Mouse (Mus musculus) liver, embryonic 16.5 days (tissue): ENCODE data around the gene Rpp25. TPM values are rescaled to one million over a fixed set of nuclear protein-coding genes. Genes with fewer than 3 reads are reported as not detected.

Source experiments
- ATAC-seq: fragments of 200-750 bp; cut with Nextera tagmentation; 2 replicates; pipeline ENCODE4 v1.8.0; 2017; ENCODE audit warnings: low read depth, mild to moderate bottlenecking, moderate number of reproducible peaks, moderate library complexity
- H3K27ac ChIP-seq: fragments of 300-500 bp; sonication (generic); 2 replicates; pipeline ENCODE4 v1.5.1; 2014; ENCODE audit warnings: mild to moderate bottlenecking, low read length
- H3K27me3 ChIP-seq: fragments of 300-500 bp; sonication (generic); 2 replicates; pipeline ENCODE4 v1.6.1; 2014; ENCODE audit warnings: low read depth, low read length, mixed read lengths; ENCODE audit not compliant: control insufficient read depth, insufficient read depth
- H3K36me3 ChIP-seq: fragments of 300-500 bp; sonication (generic); 2 replicates; pipeline ENCODE4 v1.6.1; 2014; ENCODE audit warnings: mild to moderate bottlenecking; ENCODE audit not compliant: control insufficient read depth, insufficient read depth
- H3K4me1 ChIP-seq: fragments of 300-500 bp; sonication (generic); 2 replicates; pipeline ENCODE4 v1.6.1; 2014; ENCODE audit warnings: low read depth, low read length, mixed read lengths; ENCODE audit not compliant: control insufficient read depth
- H3K4me2 ChIP-seq: fragments of 300-500 bp; sonication (generic); 2 replicates; pipeline ENCODE4 v1.6.1; 2014; ENCODE audit warnings: low read depth, low read length, mixed read lengths
- H3K4me3 ChIP-seq: fragments of 300-500 bp; sonication (generic); 2 replicates; pipeline ENCODE4 v1.5.1; 2014; ENCODE audit warnings: low read depth, mild to moderate bottlenecking, low read length
- H3K9ac ChIP-seq: fragments of 300-500 bp; sonication (generic); 2 replicates; pipeline ENCODE4 v1.6.1; 2014; ENCODE audit warnings: low read depth, low read length
- H3K9me3 ChIP-seq: fragments of 300-500 bp; sonication (generic); replicated peaks from 2 replicates; pipeline ENCODE4 v1.6.1; 2016; ENCODE audit warnings: low read length; ENCODE audit not compliant: control insufficient read depth
- WGBS: fragments of 180-500 bp; shearing (Covaris S2); extraction: QIAGEN DNeasy Blood & Tissue Kit; methylation state at CpG from one replicate; pipeline ENCODE4 v1.1.7; 2014; ENCODE audit not compliant: insufficient replicate concordance; 5-methylcytosine and 5-hydroxymethylcytosine counted together
- polyA plus RNA-seq: library from polyadenylated mRNA; unstranded; fragments of >200 nt; fragmentation: Nextera tagmentation; extraction: Ambion mirVana; gene quantifications from 2 replicates; pipeline ENCODE4 v1.2.1, GENCODE M21; 2015

Gene Rpp25
- polyA plus RNA-seq, result 0.41 and 0.57 TPM in 2 replicates

DNA sequence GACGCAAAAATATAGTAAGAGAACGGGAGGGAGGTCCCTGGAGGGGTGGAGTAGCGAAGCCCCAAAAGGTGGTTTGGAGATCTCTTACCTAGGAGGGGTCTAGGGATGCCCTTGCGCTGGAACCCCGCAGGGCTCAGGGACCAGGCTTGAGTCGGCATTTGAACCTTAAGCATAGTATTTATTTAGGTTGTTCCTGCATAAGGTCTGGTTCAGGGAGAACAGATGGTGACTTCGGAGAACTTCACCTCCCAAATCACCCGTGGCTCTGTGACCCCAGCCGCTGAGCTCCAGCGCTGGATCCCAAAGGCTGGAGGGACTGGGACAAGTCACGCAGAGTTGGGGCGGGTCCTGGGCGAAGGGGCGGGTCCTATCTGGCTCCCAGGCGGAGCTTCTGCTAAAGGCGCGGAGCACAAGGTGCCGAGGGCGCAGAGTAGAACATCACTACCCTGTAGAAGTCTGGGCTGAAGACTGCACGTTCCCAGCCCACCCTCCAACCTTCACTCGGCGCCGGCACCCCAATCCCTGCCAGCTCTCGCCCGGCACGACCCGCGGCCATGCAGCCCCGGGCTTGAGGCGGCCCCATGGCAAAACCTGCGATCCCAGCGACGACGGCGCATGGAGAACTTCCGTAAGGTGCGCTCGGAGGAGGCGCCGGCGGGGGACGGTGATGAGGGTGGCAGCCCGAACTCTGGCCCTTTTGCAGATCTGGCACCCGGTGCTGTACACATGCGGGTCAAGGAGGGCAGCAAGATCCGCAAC lies at the start of gene Rpp25:
Gene Rpp25 (plus strand): TSS at position 405 of the 759 bp plus-strand sequence.
- Histone ChIP-seq H3K9ac (no peak within 1 kb of the TSS; the same call in 1 of the 2 replicates), H3K4me3 (peak within 1 kb of the TSS; percentile 47), H3K4me1 (peaks cover 31% of the 10 kb centered on the region), H3K27me3 (peaks cover 76% of the 10 kb centered on the region), H3K9me3 (no peaks in the 10 kb centered on the region), H3K27ac (no peak within 1 kb of the TSS), H3K36me3 (no peaks in the 10 kb centered on the region), H3K4me2 (peak within 1 kb of the TSS; percentile 72)
- WGBS, result under 1% methylated on average over 46 of the region's 46 CpGs
- no peak for ATAC-seq

DNA sequence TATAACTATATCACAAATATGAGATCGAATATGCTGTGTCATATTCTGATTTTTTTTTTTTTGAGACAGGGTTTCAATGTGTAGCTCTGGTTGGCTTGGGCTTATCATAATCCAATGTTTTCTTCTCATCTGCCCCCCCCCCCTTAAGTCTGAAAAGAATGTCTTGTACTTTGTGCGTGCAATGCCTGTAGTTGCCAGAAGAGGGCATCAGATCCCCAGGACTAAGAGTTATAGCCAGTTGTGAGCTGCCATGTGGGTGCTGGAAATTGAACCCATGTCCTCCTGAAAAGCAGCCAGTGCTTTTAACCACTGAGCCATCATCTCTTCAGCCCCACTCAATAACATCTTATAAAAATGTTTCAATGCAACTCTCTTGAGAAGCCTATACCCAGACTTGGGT lies 44.1 kb upstream of the Rpp25 start:
- Histone ChIP-seq H3K27ac (no peak overlapping the region), H3K27me3 (no peaks in the 10 kb centered on the region), H3K36me3 (no peaks in the 10 kb centered on the region), H3K9ac (no peak overlapping the region), H3K4me2 (no peak overlapping the region), H3K4me1 (no peaks in the 10 kb centered on the region), H3K9me3 (no peaks in the 10 kb centered on the region), H3K4me3 (no peak overlapping the region)
- 83% methylated on average over 2 of the region's 2 CpGs for WGBS
- no peak for ATAC-seq

DNA sequence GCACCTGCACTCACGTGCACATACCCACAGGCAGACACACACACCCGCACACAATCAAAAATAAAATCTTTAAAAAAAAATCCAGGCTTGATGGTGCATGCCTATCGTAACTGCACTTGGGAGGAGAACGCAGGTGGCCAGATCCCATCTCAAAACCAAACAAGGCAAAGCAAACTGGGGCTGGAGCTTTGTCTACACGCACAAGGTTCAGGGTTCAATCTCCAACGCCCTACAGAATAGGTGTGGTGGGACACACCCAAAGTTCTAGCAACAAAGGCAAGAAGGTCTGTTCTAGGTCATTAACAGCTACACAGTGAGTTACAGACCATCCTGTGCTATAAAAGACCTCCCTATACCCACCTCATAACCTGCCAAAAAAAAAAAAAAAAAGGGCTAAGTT lies 41.0 kb upstream of the Rpp25 start:
- Histone ChIP-seq H3K27ac (no peak overlapping the region), H3K4me1 (peaks cover 5% of the 10 kb centered on the region), H3K9me3 (no peaks in the 10 kb centered on the region), H3K4me2 (no peak overlapping the region), H3K4me3 (no peak overlapping the region), H3K9ac (no peak overlapping the region), H3K36me3 (no peaks in the 10 kb centered on the region), H3K27me3 (peaks cover 7% of the 10 kb centered on the region)
- 56% methylated on average over 6 of the region's 6 CpGs for WGBS
- ATAC-seq, result no peak

DNA sequence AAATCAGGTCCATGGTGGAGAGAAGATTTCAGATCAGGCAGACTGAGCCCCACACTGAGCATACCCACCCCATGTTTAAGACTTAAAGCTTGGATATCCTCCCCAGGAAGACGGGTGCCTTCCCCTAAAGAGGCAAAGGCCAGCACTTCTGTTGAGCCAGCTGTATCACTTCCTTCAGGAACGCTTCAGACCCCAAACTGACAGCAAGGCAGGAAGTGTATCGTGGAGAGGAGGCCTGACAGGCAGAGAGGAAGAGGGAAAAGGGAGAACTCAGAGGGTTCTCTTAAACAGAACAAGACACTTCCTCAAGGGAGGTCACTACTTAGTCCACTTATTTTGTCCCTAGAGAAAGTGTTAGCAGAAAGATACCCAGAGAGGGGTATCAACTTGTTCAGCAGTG lies 37.7 kb upstream of the Rpp25 start:
- no peaks in the 10 kb centered on the region for H3K36me3 ChIP-seq
- no peaks in the 10 kb centered on the region for H3K9me3 ChIP-seq
- no peak overlapping the region for H3K4me3 ChIP-seq
- WGBS, result 16% methylated on average over 3 of the region's 3 CpGs
- H3K27ac ChIP-seq, result no peak overlapping the region
- ATAC-seq, result peak; percentile 19; the same call in 1 of the 2 replicates
- no peak overlapping the region for H3K4me2 ChIP-seq
- H3K27me3 ChIP-seq, result peaks cover 7% of the 10 kb centered on the region
- H3K4me1 ChIP-seq, result peaks cover 5% of the 10 kb centered on the region
- H3K9ac ChIP-seq, result no peak overlapping the region

DNA sequence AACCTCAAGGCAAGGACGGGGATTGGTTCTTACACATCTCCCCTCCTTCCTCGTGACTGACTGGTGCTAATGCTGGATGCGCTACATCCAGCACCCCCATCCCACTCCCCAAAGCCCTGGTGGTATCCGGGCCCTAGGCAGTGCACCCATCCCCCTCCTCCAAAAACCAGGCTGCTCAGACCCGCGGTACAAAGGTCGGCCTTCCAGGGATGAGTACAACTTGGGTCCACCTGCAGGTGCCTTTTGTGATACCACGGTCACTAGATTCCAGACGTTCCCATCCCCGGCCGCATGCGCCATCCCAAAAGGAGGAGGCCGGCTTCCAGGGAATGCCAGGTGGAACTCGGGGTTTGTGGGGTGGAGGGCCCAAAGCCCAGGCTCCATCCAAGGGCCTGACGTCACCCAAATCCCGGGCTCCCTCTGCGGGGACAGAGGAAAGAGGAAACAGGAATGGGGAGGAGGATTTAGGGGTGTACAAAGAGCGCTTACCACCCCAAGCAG lies 36.5 kb upstream of the Rpp25 start:
- ATAC-seq, result 0 out of 2 replicates have a peak, but pooled peaks have one; percentile 33
- H3K4me1 ChIP-seq, result peaks cover 5% of the 10 kb centered on the region
- H3K9ac ChIP-seq, result peak overlapping the region; percentile 52
- peaks cover 7% of the 10 kb centered on the region for H3K27me3 ChIP-seq
- peak overlapping the region; percentile 65 for H3K4me2 ChIP-seq
- H3K9me3 ChIP-seq, result no peaks in the 10 kb centered on the region
- WGBS, result 6% methylated on average over 18 of the region's 18 CpGs
- H3K36me3 ChIP-seq, result no peaks in the 10 kb centered on the region
- H3K27ac ChIP-seq, result no peak overlapping the region
- peak overlapping the region; percentile 65 for H3K4me3 ChIP-seq

DNA sequence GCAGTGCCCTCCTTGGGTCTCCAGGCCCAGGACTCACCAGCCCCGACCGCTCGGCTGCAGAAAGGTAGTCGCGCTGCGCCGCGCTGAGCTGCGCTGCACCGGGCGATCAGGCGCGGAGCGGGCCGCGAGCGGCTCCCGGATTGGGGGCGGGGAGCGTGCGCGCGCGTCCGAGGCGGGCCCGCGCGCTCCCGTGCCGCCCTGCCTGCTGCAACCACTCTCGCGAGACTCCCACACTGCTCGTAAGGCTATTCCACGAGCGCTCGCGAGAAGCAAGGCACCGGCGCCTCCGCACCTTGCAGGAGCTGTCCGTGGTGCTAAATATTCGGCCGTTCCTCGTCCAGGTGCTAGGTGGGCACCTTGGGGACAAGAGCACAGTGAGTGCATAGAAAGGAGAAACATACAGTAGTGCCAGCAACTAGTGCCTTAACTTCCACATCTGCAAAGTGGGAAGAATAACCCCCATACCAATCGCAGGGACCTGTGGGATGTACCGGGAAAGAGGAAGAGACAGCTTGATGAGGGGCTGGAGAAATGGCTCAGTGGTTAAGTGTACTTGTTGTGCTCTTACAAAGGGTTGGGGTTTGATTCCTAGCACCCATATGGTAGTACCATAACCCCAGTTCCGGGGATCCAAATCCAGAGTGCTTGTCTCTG lies 35.8 kb upstream of the Rpp25 start, which contains the start of gene Scamp5:
Gene Scamp5 (minus strand): TSS at position 165 of the 654 bp plus-strand sequence.
- peaks cover 7% of the 10 kb centered on the region for H3K27me3 ChIP-seq
- H3K36me3 ChIP-seq, result no peaks in the 10 kb centered on the region
- WGBS, result under 1% methylated on average over 48 of the region's 48 CpGs
- peak within 1 kb of the TSS; percentile 65 for H3K4me3 ChIP-seq
- peak within 1 kb of the TSS; percentile 52 for H3K9ac ChIP-seq
- peak within 1 kb of the TSS; percentile 65 for H3K4me2 ChIP-seq
- peaks cover 5% of the 10 kb centered on the region for H3K4me1 ChIP-seq
- ATAC-seq, result peak; percentile 88
- no peak within 1 kb of the TSS for H3K27ac ChIP-seq
- H3K9me3 ChIP-seq, result no peaks in the 10 kb centered on the region

DNA sequence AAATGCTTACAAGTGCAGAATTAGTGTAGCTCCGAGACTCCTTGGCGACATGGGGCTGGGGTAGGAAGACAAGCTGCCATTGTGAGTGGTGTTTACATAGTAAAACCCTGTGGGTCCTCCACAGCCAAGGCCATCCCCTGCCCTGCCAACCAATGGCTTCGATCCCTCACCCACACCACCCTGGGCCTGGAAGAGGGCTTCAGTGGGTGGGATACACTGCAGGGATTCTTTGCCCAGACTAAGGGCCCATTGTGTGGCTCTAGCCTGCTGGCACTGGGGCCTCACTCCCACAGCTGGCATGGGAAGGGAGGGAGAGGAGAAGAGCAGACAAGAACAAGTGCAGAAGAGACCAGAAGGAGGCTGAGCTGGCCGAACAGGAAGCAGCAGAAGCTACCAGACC lies 34.9 kb upstream of the Rpp25 start:
- Histone ChIP-seq H3K4me2 (no peak overlapping the region), H3K9ac (no peak overlapping the region), H3K9me3 (no peaks in the 10 kb centered on the region), H3K4me3 (no peak overlapping the region), H3K27me3 (peaks cover 7% of the 10 kb centered on the region), H3K36me3 (no peaks in the 10 kb centered on the region), H3K27ac (no peak overlapping the region), H3K4me1 (peaks cover 5% of the 10 kb centered on the region)
- ATAC-seq, result no peak
- 61% methylated on average over 4 of the region's 4 CpGs for WGBS

DNA sequence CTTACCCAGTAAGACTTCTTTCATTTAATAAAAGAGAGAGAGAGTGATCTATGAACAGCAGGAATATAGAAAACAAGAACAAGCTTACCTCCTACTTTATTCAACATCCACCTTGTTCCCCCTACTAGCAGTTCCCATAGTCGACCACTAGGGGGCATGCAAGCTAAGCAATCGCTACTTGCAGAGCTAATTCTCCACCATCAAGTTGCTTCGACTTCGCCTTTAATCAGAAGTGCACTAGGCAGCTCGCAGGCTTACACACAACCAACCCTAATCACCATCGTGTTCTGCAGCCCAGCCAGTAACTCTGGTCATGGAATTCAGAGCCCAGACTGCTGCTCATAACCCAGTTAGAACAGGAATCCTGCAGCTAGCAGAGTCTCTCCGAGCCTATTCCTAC lies 18.1 kb upstream of the Rpp25 start:
- H3K4me2 ChIP-seq, result no peak overlapping the region
- no peak overlapping the region for H3K27ac ChIP-seq
- H3K27me3 ChIP-seq, result no peaks in the 10 kb centered on the region
- H3K9me3 ChIP-seq, result no peaks in the 10 kb centered on the region; the same call in 1 of the 2 replicates
- no peak for ATAC-seq
- H3K36me3 ChIP-seq, result no peaks in the 10 kb centered on the region
- no peak overlapping the region for H3K4me3 ChIP-seq
- no peaks in the 10 kb centered on the region for H3K4me1 ChIP-seq
- 13% methylated on average over 7 of the region's 7 CpGs for WGBS
- H3K9ac ChIP-seq, result no peak overlapping the region

DNA sequence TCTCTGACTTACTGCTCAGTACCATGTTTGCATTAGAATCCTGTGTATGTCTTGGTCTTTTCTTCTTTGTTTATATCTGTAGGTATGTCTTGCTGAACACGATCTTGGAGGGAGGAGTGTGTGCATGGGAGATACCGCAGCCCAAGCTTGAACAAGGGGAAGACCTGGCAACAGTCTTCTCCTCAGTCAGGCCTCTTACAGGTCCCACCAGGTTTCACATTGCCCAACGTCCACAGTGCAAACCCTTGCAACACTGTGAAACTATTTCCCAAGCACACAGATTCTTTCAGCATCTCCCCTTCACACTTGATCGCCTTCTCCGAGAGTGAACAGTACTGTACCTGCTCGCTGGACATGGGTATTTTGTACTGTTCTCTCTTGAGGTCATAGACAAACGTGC lies 16.0 kb upstream of the Rpp25 start:
- 52% methylated on average over 7 of the region's 7 CpGs for WGBS
- H3K36me3 ChIP-seq, result no peaks in the 10 kb centered on the region
- H3K27me3 ChIP-seq, result no peaks in the 10 kb centered on the region; the same call in 1 of the 2 replicates
- H3K4me1 ChIP-seq, result no peaks in the 10 kb centered on the region
- no peak overlapping the region for H3K27ac ChIP-seq
- H3K9me3 ChIP-seq, result no peaks in the 10 kb centered on the region; the same call in 1 of the 2 replicates
- H3K4me3 ChIP-seq, result no peak overlapping the region
- H3K9ac ChIP-seq, result no peak overlapping the region
- no peak overlapping the region for H3K4me2 ChIP-seq
- no peak for ATAC-seq
